Mouse (Mus musculus) intestine, postnatal 0 days (tissue): ENCODE measurements at regions not wholly inside any gene's neighbourhood (a gene's known extent, or its start where the extent isn't known, plus 50 kb on each side); places are given as distances from the start of the nearest gene placed in this dataset.

ENCODE experiments used
- ATAC-seq: fragments of 200-750 bp; cut with Nextera tagmentation; 2 replicates; pipeline ENCODE4 v1.8.0; 2017; ENCODE audit warnings: mild to moderate bottlenecking, moderate TSS enrichment, moderate library complexity
- H3K27ac ChIP-seq: fragments of 300-500 bp; sonication (generic); 2 replicates; pipeline ENCODE4 v1.5.1; 2014; ENCODE audit warnings: mild to moderate bottlenecking, low read depth, low read length, moderate library complexity
- H3K27me3 ChIP-seq: fragments of 300-500 bp; sonication (generic); replicated peaks from 2 replicates; pipeline ENCODE4 v1.6.1; 2014; ENCODE audit warnings: low read length, mixed read lengths; ENCODE audit not compliant: control insufficient read depth, insufficient read depth
- H3K36me3 ChIP-seq: fragments of 300-500 bp; sonication (generic); 2 replicates; pipeline ENCODE4 v1.6.1; 2014; ENCODE audit warnings: mild to moderate bottlenecking, moderate library complexity; ENCODE audit not compliant: control insufficient read depth, insufficient read depth
- H3K4me1 ChIP-seq: fragments of 300-500 bp; sonication (generic); replicated peaks from 2 replicates; pipeline ENCODE4 v1.6.1; 2014; ENCODE audit warnings: antibody characterized with exemption, low read length, mixed read lengths; ENCODE audit not compliant: control insufficient read depth, insufficient read depth
- H3K4me2 ChIP-seq: fragments of 300-500 bp; sonication (generic); replicated peaks from 2 replicates; pipeline ENCODE4 v1.6.1; 2014; ENCODE audit warnings: low read depth, mild to moderate bottlenecking, moderate library complexity
- H3K4me3 ChIP-seq: fragments of 300-500 bp; sonication (generic); 2 replicates; pipeline ENCODE4 v1.5.1; 2014; ENCODE audit warnings: low read depth, low read length
- H3K9ac ChIP-seq: fragments of 300-500 bp; sonication (generic); 2 replicates; pipeline ENCODE4 v1.6.1; 2014; ENCODE audit warnings: mild to moderate bottlenecking, low read depth, low read length
- H3K9me3 ChIP-seq: fragments of 300-500 bp; sonication (generic); 2 replicates; pipeline ENCODE4 v1.6.1; 2016; ENCODE audit warnings: mixed run types; ENCODE audit not compliant: control insufficient read depth
- CTCF ChIP-seq: sonication (generic); IDR thresholded peaks from 2 replicates; pipeline ENCODE4 v1.5.1; 2016; ENCODE audit warnings: low read depth, mild to moderate bottlenecking, control low read depth, antibody characterized with exemption, moderate library complexity
- WGBS: fragments of 180-500 bp; shearing (Covaris S2); extraction: QIAGEN DNeasy Blood & Tissue Kit; methylation state at CpG from one replicate; pipeline ENCODE4 v1.1.7; 2014; 5-methylcytosine and 5-hydroxymethylcytosine counted together

DNA sequence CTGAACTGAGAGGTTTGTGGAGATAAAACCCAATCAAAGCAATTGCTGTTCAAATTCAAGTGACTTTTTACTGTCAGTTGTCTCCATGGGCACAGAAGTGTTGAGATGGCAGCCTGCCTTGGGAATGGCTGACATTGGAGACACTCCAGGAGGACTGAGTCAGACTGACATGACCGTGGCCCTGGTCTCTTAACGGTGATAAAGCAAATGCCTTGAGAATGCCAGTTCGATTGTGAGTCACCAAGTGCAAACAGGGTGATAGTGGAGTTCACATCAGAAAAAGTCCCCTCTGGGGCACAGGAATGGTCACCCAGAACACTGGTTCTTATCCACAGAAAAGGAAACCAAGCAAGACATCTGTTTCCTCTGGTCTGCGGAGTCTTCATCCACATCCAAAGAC lies 362.8 kb upstream of the Thbs1 start:
- H3K27ac ChIP-seq = no peak overlapping the region
- no peak for ATAC-seq
- no peaks in the 10 kb centered on the region for H3K9me3 ChIP-seq
- H3K27me3 ChIP-seq = no peaks in the 10 kb centered on the region
- no peak overlapping the region for H3K4me3 ChIP-seq
- H3K9ac ChIP-seq = no peak overlapping the region
- H3K4me1 ChIP-seq = no peaks in the 10 kb centered on the region
- no peaks in the 10 kb centered on the region for H3K36me3 ChIP-seq
- no peak for TF ChIP-seq CTCF
- no peak overlapping the region for H3K4me2 ChIP-seq
- WGBS = 63% methylated on average over 4 of the region's 4 CpGs

DNA sequence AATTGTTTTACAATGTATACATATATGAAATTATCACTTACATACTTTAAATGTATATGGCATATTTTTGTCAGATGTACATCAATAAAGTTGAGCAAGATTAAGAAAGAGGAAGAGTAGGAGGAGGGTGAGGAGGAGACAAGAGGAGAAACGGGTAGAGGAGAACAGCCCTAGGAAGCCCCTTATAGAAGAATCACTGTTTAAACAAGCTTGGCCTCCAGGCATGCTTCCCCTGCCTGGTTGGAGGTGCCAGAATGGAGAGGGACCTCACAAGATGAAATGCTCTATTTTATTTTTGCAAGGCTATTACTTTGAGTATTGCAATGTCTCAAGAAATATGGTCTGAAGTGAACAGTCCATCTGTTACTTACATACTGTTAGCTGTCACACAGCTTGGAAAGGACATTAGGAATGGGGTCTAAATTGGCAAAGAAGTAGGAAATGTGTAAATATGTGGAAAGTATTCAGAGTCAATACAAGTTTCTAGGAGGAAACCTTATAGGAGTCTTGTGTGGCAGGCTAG lies 352.1 kb upstream of the Thbs1 start:
- ATAC-seq = no peak
- Histone ChIP-seq H3K4me3 (no peak overlapping the region), H3K9me3 (no peaks in the 10 kb centered on the region), H3K4me2 (no peak overlapping the region), H3K27me3 (no peaks in the 10 kb centered on the region), H3K4me1 (no peaks in the 10 kb centered on the region), H3K27ac (no peak overlapping the region), H3K9ac (no peak overlapping the region), H3K36me3 (no peaks in the 10 kb centered on the region)
- 53% methylated on average over 1 of the region's 1 CpGs for WGBS
- no peak for TF ChIP-seq CTCF

DNA sequence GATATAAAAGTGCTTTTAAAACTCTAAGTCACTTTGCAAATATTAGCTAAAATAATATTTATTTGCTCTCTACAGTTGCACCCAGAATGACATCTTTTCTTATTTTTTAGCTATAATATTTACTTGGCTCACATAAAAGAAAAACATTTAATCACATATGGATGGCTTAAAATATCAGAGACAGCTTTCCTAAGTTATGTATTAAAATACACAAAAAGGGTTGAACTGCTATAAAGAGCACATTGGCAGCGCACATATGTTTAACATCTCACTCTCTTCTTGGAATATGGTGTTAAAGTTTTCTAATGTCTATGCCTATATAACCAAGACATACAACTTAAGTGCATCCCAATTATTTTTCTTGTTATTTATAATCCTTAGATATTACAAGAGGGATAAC lies 348.0 kb upstream of the Thbs1 start:
- H3K27ac ChIP-seq = no peak overlapping the region
- no peak overlapping the region for H3K4me3 ChIP-seq
- H3K36me3 ChIP-seq = no peaks in the 10 kb centered on the region
- no peaks in the 10 kb centered on the region for H3K27me3 ChIP-seq
- H3K9ac ChIP-seq = no peak overlapping the region
- H3K4me2 ChIP-seq = no peak overlapping the region
- ATAC-seq = no peak
- no peaks in the 10 kb centered on the region for H3K9me3 ChIP-seq
- WGBS = 66% methylated on average over 1 of the region's 1 CpGs
- no peak for TF ChIP-seq CTCF
- no peaks in the 10 kb centered on the region for H3K4me1 ChIP-seq

DNA sequence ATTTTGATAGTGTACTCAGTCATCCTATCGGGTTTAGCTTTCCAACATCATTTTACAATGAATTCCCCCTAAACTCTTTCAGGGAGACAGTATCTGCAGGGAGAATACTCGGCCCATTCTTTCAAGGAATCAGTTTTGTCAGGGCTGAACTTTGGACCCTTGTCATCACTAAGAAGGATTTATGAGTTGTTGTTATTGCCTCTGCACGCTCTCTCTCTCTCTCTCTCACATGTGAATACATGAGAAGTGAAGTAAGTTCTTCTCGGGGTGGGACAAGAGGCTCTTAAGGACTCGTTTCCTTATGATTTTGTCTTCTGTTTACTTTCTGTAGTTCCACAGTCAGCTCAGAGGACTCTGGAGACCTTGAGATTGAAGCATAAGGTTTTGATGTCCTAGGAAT lies 346.1 kb upstream of the Thbs1 start:
- H3K27me3 ChIP-seq = no peaks in the 10 kb centered on the region
- WGBS = 37% methylated on average over 5 of the region's 5 CpGs
- no peak overlapping the region for H3K4me2 ChIP-seq
- H3K4me1 ChIP-seq = no peaks in the 10 kb centered on the region
- no peak overlapping the region for H3K9ac ChIP-seq
- H3K27ac ChIP-seq = no peak overlapping the region
- no peak for ATAC-seq
- no peak for TF ChIP-seq CTCF
- no peaks in the 10 kb centered on the region for H3K9me3 ChIP-seq
- no peak overlapping the region for H3K4me3 ChIP-seq
- H3K36me3 ChIP-seq = no peaks in the 10 kb centered on the region

DNA sequence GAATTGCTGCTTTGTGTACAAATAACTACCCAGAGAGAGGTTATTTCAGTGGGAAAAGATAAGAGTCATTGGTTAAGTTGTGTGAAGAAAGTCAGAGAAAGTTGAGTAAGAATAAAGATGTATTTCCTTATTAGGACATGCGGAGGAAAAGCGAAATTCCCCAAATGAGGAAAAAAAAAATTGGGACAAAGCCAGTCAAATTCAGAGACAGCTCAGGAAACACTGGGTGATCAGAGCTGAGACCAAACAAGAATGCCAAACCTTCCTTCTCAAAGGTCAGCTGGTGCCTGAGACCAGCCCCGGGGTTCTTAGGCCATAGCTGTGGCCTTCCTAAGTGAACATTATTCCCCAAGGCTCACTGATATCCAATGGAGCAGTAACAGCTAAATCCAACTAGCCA lies 345.2 kb upstream of the Thbs1 start:
- 82% methylated on average over 3 of the region's 3 CpGs for WGBS
- Histone ChIP-seq H3K36me3 (no peaks in the 10 kb centered on the region), H3K9ac (no peak overlapping the region), H3K27ac (no peak overlapping the region), H3K4me1 (no peaks in the 10 kb centered on the region), H3K4me2 (no peak overlapping the region), H3K9me3 (no peaks in the 10 kb centered on the region), H3K27me3 (no peaks in the 10 kb centered on the region), H3K4me3 (no peak overlapping the region)
- TF ChIP-seq CTCF = no peak
- ATAC-seq = no peak

DNA sequence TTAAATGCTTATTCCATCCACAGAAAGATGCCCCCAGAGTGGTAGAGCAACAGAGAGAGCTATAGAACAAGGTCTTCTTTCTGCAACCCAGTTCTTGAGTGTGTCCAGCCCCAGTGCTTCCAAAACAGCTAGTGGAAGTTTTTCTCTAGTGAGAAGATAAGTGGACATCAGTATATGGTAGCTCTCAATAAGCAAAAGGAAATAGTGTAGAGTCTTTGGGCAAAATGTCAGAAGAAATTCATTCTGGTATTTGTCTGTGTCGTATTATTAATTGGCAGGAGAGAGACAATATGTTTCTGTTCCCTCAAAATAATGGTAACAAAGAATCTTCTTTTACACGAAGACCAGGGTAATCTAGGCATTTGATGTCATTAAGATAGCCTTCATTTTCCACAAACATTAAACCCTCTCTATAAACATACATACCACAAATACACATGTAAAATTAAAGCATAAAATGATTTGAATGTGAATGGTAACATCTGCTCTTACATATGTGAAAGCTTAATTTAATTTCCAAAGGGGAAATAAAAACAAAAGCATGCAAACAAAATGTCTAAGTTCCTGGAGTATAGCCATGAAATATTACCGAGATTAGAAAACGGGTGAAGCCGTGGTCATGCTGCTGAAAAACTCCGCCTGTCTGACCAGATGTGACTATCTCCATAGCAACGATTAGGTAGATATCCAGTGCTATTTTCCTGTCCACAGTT lies 342.1 kb upstream of the Thbs1 start:
- no peak for ATAC-seq
- Histone ChIP-seq H3K4me3 (no peak overlapping the region), H3K9me3 (no peaks in the 10 kb centered on the region), H3K27me3 (no peaks in the 10 kb centered on the region), H3K27ac (no peak overlapping the region), H3K4me2 (no peak overlapping the region), H3K4me1 (no peaks in the 10 kb centered on the region), H3K36me3 (no peaks in the 10 kb centered on the region), H3K9ac (no peak overlapping the region)
- TF ChIP-seq CTCF = no peak
- WGBS = 40% methylated on average over 7 of the region's 7 CpGs
